Mouse (Mus musculus): ENCODE measurements around the gene Surf4.

- TF ChIP-seq POLR2A (IDR thresholded peaks at IDR 0.05; ENCODE audit: low read depth, low read length) = peak; percentile 91
- no peak for TF ChIP-seq CTCF (IDR thresholded peaks at IDR 0.05; ENCODE audit: borderline replicate concordance, insufficient read depth, low read length)
These were observed 30.4 kb upstream of the Surf4 start, which contains the start of gene Rexo4 for GRCm38 (mm10) chr2:26963923-26964723.

All from embryonic fibroblast, embryonic 13.5 days (primary cell).